Mouse (Mus musculus) ovary, postnatal 14 days (tissue): ENCODE results near the gene Nol6.
A peak's percentile ranks its signal among the peaks of the same experiment; 100 is the strongest.

Experiments
- DNase-seq: peaks from one replicate; pipeline ENCODE4 v3.0.0; 2022; ENCODE audit warnings: low spot score

The Nol6 gene

DNA sequence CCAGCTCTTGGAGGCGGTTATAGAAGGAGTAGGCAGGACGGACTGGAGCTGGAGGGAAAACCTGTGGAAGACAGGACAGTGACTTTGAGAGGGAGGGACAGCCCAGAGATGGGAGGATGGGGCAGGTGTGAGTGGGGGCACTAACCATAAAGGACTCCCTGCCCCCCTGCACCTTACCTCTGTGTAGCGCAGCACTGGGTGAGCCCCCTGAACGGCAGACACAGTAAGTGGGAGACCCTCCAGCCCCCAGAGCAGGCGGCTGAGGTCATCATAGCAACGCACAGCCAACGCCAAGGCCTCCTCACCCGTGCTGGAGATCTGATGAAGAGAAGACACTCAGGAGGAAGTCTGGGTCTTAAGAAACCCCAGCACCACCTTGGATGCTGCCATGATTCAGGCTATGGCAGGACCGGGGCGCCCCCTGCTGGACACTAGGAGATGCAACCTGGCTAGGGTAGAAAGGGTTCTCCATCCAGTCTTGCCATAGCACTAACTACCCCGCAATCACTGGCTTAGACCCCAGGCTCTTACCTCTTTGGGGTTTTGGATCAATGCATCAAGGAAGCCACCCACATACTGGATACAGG lies 5.5 kb downstream of the Nol6 start:
- peak; percentile 49 for DNase-seq

DNA sequence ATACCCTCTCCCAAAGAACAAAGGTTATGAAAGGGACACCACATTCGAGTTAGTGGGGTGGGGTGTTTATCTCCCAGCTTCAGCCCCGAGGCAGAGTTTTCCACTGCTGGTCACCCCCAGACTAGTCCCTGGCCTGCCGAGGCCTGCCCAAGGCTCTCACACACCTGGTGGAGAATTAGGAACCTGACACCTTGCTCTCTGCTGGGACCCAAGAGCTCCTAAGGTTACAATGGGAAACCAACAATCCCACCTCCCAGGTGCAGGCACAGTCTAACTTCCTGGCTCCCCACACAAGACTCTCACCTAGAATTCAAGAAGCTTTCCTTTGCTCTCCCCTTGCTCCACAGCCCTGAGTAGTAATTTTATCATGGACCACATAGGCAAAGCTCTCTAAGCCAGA lies 7.4 kb downstream of the Nol6 start:
- DNase-seq = no peak

DNA sequence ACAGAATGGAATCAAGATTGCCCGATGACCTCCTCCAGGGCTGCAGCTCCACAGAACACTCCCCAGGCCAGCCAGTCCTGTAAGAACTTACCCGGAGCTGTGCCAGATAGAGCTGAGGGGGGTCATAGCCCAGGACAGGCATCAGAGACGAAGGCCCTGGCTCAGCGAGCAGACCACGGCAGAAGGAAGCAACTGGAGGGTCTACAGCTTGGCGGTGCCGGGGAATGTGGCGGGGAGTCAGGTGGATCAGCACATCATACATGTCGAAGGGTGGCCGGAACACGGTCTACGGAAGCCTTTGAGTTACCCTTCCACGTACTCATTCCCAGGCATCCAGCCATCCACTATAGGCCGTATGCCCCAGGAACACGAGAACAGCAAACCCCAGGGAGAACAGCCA lies 8.5 kb downstream of the Nol6 start:
- no peak for DNase-seq

DNA sequence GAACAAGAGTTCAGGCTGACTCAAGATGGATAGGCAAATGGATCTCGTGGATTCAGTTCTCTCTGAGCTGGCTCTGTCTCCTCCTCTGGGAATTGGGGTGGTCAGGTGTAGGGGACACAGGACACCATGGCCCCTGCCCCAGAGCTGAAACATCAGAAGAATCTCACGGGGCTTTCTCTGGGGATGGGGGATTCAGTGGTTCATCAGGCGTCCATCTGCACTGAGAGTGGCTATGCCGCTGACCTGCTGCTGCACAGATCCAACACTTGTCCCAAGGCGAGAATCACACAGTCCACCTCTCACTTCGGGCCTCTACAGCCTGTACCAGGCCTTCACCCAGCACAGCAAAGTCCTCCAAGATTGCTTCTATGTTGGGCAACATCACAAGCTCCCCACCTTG lies 9.2 kb downstream of the Nol6 start:
- no peak for DNase-seq

DNA sequence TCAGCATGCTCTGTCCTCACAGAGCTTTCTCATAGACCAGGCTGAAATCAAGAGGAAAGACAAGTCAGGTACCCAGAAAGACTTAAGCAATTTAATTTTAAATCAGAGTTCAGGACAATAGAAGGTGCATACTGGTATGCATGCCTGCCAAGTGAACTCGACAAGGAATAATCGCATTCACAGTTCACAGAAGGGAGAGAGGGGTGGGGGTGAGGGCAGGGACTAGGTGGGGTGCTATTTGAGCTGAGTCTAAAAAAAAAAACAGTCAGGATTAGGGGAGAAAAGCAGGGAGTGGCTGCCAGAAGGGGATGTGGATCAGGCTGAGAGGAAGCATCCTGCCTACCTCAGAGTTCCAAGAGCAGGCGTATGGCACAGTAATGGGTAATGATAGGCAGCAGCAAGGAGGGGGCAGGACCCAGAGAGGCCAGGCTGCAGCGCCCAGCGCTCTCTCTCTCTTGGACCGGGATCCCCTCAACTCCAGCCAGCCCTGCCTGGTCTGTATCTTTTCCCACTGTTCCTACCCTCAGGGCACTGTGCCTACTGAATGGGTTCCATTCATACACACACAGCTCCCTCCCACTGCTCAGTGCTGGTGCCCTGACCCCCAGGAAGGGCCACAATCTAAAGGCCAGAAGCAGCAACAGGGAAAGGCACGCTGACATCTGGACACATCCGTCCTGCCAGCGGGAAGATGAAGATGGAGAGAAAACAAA lies 9.7 kb downstream of the Nol6 start:
- no peak for DNase-seq

DNA sequence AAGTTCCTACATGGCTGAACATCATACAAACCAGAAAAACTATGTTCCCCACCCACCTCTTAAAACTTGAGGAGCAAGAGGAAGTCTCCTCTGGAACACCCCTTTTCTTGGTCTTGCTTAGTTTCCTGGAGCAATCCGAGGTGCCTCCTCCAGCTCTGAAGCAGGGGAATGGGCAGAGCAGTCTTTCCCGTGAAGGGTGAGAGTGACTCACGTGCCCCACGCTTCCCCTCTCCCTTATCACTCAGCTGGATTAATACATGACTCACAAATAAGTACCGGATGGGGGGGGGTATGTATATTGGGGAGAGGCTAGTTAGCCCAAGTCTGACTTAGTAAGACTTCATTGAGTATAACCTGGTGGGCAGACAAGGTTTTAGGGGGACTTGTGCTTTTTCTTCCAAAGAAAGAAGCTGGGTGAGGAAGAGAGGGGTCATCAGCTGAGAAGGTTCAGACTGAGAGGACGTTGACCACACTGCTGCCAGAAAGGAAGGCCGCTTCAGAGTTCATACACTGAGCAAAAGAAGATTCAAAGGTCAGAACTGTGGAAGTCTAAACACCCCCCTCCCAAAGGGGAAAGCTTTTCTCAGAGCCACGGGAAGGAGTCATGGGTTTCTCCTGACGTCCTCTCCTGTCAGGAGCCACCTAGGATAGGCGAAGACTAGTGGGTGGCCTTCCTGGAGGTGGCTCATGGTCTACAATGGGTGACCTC lies 15.4 kb downstream of the Nol6 start:
- no peak for DNase-seq

DNA sequence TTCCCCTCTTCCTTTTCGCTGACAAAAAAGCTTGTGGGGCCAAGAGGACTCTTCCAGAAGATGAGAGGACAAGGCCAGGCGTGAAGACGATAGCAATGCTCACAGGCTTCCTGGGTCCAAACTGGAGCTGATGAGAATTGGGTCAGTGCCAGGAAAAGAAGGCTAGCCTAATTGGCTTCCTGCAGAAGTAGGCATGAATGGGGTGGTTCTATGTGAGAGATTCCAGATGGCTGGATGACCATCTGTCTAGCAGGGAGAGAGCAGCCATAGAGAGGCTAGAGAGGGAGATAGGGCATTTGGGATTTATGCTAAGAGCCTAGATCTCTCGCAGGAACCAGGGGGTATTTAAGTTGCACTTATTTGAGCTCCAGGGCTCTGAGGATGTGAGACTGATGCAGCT lies 16.8 kb downstream of the Nol6 start:
- no peak for DNase-seq

DNA sequence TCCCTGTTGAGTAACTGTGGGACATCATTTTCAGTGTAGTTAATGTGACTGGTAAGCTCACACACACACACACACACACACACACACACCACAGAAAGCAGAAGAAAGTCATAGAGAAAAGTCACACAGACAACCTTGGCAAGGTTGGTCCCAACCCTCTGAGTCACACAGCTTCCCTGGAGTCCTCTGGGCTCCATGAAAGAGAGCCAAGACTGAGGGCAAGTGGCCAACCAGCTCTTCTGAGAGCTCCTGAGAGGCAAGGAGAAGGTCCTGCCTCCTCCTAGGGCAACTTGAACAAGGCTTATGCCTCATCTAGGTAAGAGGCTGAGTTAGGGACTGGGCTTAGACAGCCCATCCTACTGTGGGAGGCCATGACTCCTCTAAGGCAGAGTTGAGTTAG lies 21.4 kb downstream of the Nol6 start:
- DNase-seq = no peak

DNA sequence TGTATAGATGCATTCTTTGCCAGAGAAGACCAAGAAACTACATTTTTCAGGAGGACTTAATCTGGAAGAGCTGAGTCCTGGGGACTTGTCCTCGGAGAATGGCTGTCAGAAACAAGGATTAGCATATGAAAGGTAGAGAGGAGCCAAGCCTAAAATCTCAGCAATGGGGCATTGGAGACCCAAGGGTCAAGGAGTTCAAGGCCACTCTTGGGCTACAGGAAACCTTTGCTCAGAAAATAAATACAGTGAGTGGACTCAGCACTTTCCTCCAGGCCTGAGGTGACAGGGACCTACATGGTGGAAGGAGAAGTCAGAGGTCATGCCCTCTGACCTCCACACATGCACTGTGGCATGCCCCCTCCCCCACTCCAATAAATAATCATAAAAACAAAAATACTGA lies 23.3 kb downstream of the Nol6 start:
- DNase-seq = no peak

DNA sequence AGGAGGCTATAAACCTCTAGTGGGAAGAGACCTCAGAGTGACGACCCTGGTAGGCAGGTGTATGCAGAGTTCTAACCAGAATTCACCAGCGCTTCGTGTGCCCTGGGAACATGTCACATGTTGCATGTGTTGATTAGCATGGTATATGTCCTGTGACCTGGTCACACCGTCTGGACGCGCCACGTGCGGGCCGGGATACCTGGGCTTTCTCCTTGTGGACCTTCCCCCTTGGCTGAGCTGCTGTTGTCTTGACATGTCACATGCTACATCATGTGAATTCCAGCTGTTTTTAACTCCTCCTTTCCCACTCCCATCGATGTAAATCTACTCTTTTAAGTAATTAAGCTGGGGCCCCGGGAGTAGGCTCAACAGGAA lies 25.7 kb downstream of the Nol6 start:
- DNase-seq = no peak

DNA sequence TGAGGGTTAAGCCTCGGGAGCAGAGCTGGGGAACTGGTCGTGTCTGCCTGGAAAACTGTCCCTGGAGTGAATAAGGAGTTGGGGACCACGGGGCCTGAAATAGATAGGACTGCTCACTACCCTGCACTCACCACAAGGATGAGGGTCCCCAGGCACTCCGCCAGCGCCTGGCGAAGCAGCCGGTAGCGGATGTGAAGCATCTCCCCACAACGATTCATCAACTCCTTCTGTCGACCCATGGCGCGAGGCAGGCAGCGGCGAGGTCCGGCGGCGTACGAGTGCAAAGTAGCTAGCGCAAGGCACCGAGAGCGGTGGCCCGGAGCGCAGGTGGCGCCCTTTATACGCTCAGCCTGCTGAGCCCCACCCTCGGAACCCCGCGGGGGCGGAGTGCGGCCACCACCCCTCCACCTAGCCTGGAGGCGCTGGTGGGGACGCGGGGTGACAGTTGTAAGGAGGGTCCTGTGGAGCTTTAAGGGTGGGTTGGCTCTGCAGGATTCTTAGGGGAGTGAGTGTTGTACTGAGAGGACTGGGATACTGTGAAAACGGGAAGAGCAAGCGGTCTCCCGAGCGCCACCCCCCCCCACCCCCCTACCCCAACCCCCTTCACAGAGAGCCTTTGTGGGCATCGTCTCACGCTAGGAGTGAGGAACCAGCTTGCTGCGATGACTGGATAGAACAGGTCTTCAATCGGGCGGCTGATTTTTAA lies 26.2 kb downstream of the Nol6 start, which contains the start of gene Aqp3:
TSS of gene Aqp3 (minus strand) at position 313 of the 706 bp plus-strand sequence.
- no peak for DNase-seq

DNA sequence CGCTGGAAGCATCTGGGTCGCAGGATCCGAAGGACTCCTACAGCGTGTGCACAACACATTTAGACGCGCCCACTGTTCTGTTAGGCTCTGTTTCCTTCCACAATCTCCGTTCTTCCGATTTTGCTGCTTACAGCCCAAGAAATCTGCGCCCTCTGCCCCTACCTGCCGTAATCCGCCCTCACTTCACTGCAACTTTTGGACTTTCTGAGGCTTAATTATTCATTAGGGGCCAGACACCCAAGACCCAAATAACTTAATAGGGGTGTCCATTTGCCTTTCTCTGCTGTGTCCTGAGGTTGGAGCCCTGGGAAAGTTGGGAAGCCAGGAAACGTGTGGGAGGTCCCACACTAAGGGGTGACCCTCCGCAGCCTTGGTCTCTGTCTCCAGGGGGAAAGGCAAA lies 26.9 kb downstream of the Nol6 start:
- no peak for DNase-seq

DNA sequence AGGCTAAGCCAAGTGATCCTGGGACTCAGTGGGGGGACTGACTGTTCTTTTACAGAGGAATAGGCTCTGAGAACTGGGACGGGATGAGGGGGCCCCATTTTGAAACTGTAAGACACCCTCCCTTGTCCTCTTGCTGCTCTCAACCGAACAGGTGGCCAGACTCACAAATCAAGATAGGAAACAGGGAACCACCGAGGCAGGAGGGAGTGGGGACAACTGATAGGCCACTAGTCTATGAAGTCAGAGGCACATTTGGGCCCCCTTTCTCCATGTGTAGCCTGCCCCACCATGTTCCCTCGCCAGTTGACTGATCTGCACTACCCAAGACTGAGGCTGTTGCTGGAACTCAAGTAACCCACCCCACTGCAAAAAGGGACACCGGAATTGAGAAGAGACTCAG lies 27.5 kb downstream of the Nol6 start:
- no peak for DNase-seq

DNA sequence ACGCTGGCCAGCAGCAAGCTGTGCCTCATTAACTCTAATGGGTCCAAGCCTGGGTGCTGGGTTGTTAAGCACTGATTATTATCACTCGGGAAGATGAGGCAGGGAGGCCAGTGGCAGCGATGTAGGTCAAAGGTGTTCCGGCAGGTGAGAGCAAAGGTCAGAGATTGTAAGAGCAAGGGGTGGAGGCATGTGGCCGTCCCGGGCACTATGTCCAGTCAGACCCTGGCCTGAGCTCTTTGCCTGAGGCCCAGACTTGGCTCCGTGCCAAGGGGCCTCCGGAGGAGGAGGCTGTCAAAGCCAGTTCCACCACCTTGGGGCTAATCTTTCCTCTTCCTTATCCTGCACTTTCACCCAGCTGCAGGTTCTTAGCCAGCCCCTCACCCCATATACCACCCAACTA lies 28.1 kb downstream of the Nol6 start:
- DNase-seq = no peak

DNA sequence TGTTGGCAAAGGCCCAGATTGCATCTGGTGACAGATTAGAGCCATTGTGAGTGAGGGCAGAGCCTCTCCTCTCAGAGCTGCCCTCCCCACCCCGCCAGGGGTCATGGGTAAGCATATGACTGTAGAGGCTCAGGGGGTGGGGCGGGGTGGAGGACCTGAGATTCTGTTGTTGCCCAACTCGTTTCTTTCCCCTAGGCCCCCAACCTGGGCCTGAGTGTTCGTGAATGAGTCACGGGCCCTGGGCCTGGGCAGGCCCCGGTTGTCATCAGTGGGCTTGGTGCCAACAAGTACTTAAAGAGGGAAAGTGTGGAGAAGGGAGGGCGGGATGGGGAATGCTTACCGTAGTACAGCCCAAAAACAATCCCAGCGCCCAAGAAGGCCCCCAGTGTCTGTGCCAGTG lies 29.9 kb downstream of the Nol6 start:
- DNase-seq = no peak

DNA sequence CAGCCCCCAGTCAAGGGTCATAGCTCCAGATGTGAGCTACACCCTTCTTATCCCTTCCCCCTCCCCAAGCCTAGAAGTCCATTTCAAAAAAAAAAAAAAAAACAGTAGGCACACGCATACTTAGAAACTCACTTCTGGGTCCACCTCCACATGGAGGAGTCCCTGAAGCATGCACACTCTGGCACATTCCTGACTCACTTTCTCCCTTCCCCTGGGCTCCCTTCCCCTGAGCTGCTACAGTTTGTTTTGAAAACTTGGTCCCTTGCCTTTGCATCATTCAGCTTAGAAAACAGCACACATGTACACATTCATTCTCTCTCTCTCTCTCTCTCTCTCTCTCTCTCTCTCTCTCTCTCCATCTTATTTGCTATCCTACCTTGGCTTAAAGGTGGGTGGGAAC lies 31.3 kb downstream of the Nol6 start:
- no peak for DNase-seq

DNA sequence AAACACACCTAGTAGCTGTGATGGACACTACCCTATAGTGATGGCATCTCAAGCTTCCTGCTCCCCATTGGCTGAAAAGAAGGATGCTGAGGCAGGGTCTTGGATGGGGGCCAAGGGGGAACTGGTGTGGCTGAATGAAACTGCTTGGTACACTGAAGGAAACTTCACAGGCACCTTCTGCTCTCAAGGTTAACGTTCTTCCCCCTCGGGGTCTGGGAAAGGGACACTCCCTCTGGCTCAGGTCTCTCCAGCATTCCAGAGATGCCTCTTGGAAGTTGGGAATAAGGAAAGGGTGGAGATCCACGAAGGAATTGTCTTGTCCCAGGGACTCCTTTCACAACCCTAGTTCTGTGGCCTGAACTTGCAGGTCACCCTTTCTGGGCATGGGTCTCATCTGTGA lies 32.9 kb downstream of the Nol6 start:
- no peak for DNase-seq

DNA sequence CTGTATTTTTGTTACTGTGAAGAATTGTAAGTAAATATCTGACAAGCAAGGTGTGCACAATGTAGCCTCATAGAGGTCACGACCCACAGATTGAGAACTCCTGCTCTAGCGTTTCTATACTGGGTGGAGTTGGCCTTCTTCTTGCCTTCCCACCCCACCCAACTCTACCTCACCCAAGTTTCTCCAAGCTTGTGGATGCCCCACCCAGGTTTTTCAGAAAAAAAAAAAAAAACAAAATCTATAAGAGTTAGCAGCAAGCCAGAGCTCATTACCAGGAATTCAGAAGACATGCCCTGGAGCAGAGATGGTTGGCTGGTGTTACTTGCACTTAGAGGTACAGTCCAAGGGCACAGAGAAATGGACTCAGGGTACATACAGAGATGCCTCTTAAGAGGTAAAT lies 34.5 kb downstream of the Nol6 start:
- no peak for DNase-seq

DNA sequence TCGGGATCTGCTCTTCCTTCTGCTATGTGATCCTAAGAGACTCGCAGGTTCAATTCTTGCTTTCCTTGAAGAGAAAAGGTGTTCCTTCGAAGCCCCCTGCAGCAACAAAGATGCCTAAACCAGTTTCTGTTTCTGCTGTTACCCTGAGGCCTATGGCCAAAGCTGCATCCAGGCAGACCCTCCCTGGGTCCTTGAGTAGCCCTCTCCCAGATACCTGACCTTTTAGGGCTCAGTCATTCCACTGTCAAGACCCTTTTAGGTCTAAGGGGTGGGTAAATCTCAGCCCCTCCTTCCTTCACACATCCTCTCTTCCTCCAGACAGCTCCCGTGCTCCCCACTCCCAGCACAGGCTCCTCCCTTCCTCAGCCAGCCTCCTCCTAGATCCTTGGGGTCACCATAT lies 35.1 kb downstream of the Nol6 start:
- no peak for DNase-seq

DNA sequence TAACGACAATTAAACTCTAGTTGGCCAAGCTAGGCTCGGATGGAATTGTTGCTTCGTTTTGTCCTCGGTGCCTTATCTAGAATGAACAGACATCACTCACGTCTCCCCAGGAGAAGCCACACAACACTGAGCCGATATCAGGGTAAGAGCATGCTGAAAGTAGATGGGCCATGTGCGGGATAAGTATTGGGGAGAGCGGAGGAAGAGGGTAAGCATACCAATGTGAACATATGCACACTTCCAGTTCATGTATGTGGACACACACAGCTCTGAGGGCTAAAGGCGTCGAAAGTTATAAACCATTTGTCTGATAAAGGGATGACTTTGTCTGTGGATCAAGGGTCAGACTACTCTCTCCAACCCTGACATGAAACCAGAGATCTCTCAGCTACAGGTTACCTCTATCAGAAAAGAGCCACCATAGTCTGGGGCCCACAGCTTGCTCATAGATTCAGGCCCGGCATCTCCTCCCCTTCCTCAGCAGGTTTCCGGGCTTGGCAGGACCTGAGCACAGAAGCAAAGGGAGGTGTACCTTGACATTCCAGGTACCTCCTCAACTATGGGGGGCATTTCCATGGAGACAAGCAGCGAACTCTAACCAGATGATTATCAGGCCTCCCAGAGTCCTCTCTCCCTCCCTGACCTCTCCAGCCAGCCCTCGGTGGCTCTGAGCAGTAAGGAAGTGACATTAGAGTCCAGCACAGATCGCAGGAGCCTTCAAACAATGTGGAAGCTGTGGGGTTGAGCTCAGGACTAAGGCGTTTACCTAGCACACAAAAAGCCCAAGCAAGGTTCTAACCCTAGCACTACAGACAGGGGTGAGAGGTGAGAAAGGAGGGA lies 36.6 kb downstream of the Nol6 start:
- DNase-seq = no peak

DNA sequence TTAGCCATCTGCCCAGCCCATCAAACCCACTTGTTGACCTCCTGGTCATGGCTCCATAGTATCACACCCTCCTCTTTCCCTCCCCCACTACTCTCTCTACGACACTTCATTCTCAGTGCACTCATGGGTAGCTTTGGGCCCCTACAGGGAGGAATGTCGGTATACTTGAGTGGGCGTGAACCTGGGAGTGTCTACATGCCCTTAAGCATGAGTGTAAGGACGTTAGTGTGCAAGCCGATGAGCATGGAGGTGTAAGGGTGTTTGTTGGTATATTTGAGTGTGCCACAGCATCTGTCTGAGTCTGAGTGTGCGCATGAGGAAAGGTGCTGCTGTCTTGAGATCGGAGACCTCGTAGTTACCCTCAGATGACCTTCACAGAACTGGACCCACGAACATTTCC lies 37.3 kb downstream of the Nol6 start:
- DNase-seq = no peak

DNA sequence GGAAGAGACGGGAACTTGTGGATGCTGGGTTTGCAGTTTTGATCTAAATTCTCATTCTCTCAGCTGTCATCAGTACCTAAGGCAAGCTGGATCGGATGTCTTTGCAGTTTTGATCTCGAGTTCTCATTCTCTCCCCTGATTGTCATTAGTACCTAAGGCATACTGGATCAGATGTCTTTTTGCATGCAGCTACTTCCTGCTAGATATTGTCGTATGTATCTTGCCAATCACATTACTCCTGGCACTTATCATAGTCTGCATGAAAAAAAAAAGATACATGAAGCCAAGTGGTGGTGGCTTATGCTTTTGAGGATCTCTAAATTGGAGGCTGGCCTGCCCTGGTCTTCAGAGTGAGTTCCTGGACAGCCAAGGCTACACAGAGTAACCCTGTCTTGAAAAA lies 39.4 kb downstream of the Nol6 start:
- no peak for DNase-seq
